Mouse (Mus musculus) erythroblast, adult 5-6 weeks (primary cell): ENCODE measurements around the gene Pmch. TPM values are rescaled to one million over a fixed set of nuclear protein-coding genes. Genes with fewer than 3 reads are reported as not detected.

Source experiments
- ATAC-seq: replicated peaks from 2 replicates; pipeline ENCODE4 v1.8.0; 2016; ENCODE audit warnings: moderate number of reproducible peaks, mild to moderate bottlenecking, moderate TSS enrichment, inconsistent platforms; ENCODE audit not compliant: poor library complexity, low FRiP score, severe bottlenecking
- total RNA-seq, 2 experiments: library from RNA; stranded (forward) in 1 of 2; stranded (reverse) in 1 of 2; fragments of 150-400 nt in 1 of 2; fragments of 200-764, 138-1000 nt in 1 of 2; gene quantifications; 2 replicates each; pipeline versions ENCODE4 v1.2.3 to v1.2.4; 2015 to 2017; ENCODE audit warnings: low replicate concordance in 2 of 2

The Pmch gene
- total RNA-seq (2015; ENCODE audit: low replicate concordance) (not detected in 2 replicates), total RNA-seq (2017; ENCODE audit: low replicate concordance) (not detected in 2 replicates)

GRCm38 (mm10) chr10:88090772-88091171, at the start of gene Pmch:
Gene Pmch, plus strand, starts transcription at chr10:88091072.
- no peak for ATAC-seq

GRCm38 (mm10) chr10:88044297-88044696, 46.6 kb upstream of the Pmch start:
- no peak for ATAC-seq

- ATAC-seq: no peak
These were observed 44.6 kb upstream of the Pmch start for GRCm38 (mm10) chr10:88046098-88046771.

- no peak for ATAC-seq
These were observed 36.5 kb upstream of the Pmch start for GRCm38 (mm10) chr10:88054233-88054985.

- no peak for ATAC-seq
These were observed 33.8 kb upstream of the Pmch start for GRCm38 (mm10) chr10:88056950-88057649.

GRCm38 (mm10) chr10:88063436-88063835, 27.4 kb upstream of the Pmch start:
- ATAC-seq: no peak

GRCm38 (mm10) chr10:88064872-88065271, 26.0 kb upstream of the Pmch start:
- ATAC-seq: no peak

GRCm38 (mm10) chr10:88067377-88067776, 23.5 kb upstream of the Pmch start:
- no peak for ATAC-seq

- no peak for ATAC-seq
These were observed 15.3 kb downstream of the Pmch start for GRCm38 (mm10) chr10:88106169-88106568.

- ATAC-seq: no peak
These were observed 22.4 kb downstream of the Pmch start for GRCm38 (mm10) chr10:88113290-88113689.

GRCm38 (mm10) chr10:88119721-88120120, 28.8 kb downstream of the Pmch start:
- ATAC-seq: no peak

- no peak for ATAC-seq
These were observed 44.8 kb downstream of the Pmch start for GRCm38 (mm10) chr10:88135630-88136029.

Other genes starting within 250 kb of the Pmch start
- gene Igf1, start 232.8 kb upstream of the Pmch start, total RNA-seq (2015; ENCODE audit: low replicate concordance): 15.9 and 25.3 TPM in 2 replicates
- gene Igf1, start 232.8 kb upstream of the Pmch start, total RNA-seq (2017; ENCODE audit: low replicate concordance): 7.3 and 13.2 TPM in 2 replicates
- 10.2 and 14.8 TPM in 2 replicates for gene Parpbp, start 55.9 kb downstream of the Pmch start, total RNA-seq (2015; ENCODE audit: low replicate concordance)
- gene Parpbp, start 55.9 kb downstream of the Pmch start, total RNA-seq (2017; ENCODE audit: low replicate concordance): 9.9 and 19.1 TPM in 2 replicates
- 9.8 and 18.6 TPM in 2 replicates for gene Nup37, start 55.9 kb downstream of the Pmch start, total RNA-seq (2015; ENCODE audit: low replicate concordance)
- 7.5 and 13.1 TPM in 2 replicates for gene Nup37, start 55.9 kb downstream of the Pmch start, total RNA-seq (2017; ENCODE audit: low replicate concordance)
- 21.3 and 22.8 TPM in 2 replicates for gene Washc3, start 110.0 kb downstream of the Pmch start, total RNA-seq (2015; ENCODE audit: low replicate concordance)
- 4.0 and 4.9 TPM in 2 replicates for gene Washc3, start 110.0 kb downstream of the Pmch start, total RNA-seq (2017; ENCODE audit: low replicate concordance)